9 mouse cellular contexts compared by ENCODE assay signal in genomic region chr3:68744162-68744561, GRCm38 (mm10). TPM values are rescaled to one million over a fixed set of nuclear protein-coding genes. Genes with fewer than 3 reads are reported as not detected.
DNase-seq lines count a peak whose midpoint lies in the region; ATAC-seq and TF ChIP-seq lines count a peak whose summit lies in the region.
"Had no signal": no experiment of that assay in that cellular context is flagged by ENCODE, and none has a peak within 500 bp of the region (broad histone marks: within the 10 kb centered on the region; RNA-seq: fewer than 3 reads in every experiment).

No protein-coding gene starts in this region.

- DNase-seq in forebrain, embryonic 14.5 days (ENCODE audit: low spot score): peak; percentile 82
- peak; percentile 84 for DNase-seq in lung, embryonic 14.5 days
- DNase-seq in lung, adult 2 months: no peak
- peak; percentile 53 for DNase-seq in embryo, embryonic 11 days
- peak; percentile 51 for DNase-seq in retina, postnatal 1 day
- DNase-seq in heart, embryonic 10.5 days (ENCODE audit: low spot score): no peak
- no peak for DNase-seq in heart, postnatal 25 days (ENCODE audit: low spot score)

- H3K4me1 ChIP-seq in forebrain, embryonic 14.5 days (ENCODE audit: control insufficient read depth, insufficient read depth, low read length): no peaks in the 10 kb centered on the region
- no peaks in the 10 kb centered on the region for H3K4me1 ChIP-seq in forebrain, embryonic 12.5 days
- H3K4me1 ChIP-seq in lung, embryonic 14.5 days (ENCODE audit: insufficient read depth): peaks cover 8% of the 10 kb centered on the region
- H3K4me1 ChIP-seq in lung, adult 2 months (ENCODE audit: control insufficient read depth, insufficient read depth, low read length): no peaks in the 10 kb centered on the region
- 0 out of 2 replicates have a peak, but pooled peaks cover 3% of the 10 kb centered on the region for H3K4me1 ChIP-seq in heart, embryonic 10.5 days
- H3K4me1 ChIP-seq: stomach, embryonic 15.5 days had no signal

- ATAC-seq in forebrain, embryonic 14.5 days: 0 out of 2 replicates have a peak, but pooled peaks have one; percentile 12
- no peak for ATAC-seq in forebrain, embryonic 12.5 days (ENCODE audit: low FRiP score)
- ATAC-seq in lung, embryonic 14.5 days (ENCODE audit: insufficient read depth): no peak

- H3K27ac ChIP-seq in forebrain, embryonic 14.5 days (ENCODE audit: low read depth, low read length): no peak overlapping the region
- H3K27ac ChIP-seq in forebrain, embryonic 12.5 days: no peak overlapping the region
- H3K27ac ChIP-seq in lung, embryonic 14.5 days (ENCODE audit: low read depth): no peak overlapping the region
- H3K27ac ChIP-seq in heart, embryonic 10.5 days: no peak overlapping the region
- H3K27ac ChIP-seq: stomach, embryonic 15.5 days had no signal

- H3K27me3 ChIP-seq in forebrain, embryonic 14.5 days (replicated peaks; ENCODE audit: control insufficient read depth, insufficient read depth, low read length): no peaks in the 10 kb centered on the region
- H3K27me3 ChIP-seq in forebrain, embryonic 12.5 days: no peaks in the 10 kb centered on the region
- H3K27me3 ChIP-seq in lung, embryonic 14.5 days (ENCODE audit: insufficient read depth, low read length): no peaks in the 10 kb centered on the region
- no peaks in the 10 kb centered on the region for H3K27me3 ChIP-seq in heart, embryonic 10.5 days (ENCODE audit: insufficient read depth, poor library complexity, severe bottlenecking)
- H3K27me3 ChIP-seq: stomach, embryonic 15.5 days had no signal

- 74% methylated on average over 1 of the region's 1 CpGs for WGBS in forebrain, embryonic 14.5 days
- WGBS in forebrain, embryonic 12.5 days: 82% methylated on average over 1 of the region's 1 CpGs
- WGBS in lung, embryonic 14.5 days: 71% methylated on average over 1 of the region's 1 CpGs
- 64% methylated on average over 1 of the region's 1 CpGs for WGBS in lung, adult 2 months
- 90% methylated on average over 1 of the region's 1 CpGs for WGBS in heart, embryonic 10.5 days

- intact Hi-C loops in heart, postnatal 25 days (cut with DNase I): no loop called here

- no peak for TF ChIP-seq POLR2A in lung, adult 2 months (IDR thresholded peaks at IDR 0.05; ENCODE audit: borderline replicate concordance, extremely low read depth, low read depth, low read length)

- no peak overlapping the region for H3K9ac ChIP-seq in forebrain, embryonic 14.5 days (ENCODE audit: low read length)
- no peak overlapping the region for H3K9ac ChIP-seq in forebrain, embryonic 12.5 days
- H3K9ac ChIP-seq in lung, embryonic 14.5 days: no peak overlapping the region
- H3K9ac ChIP-seq: stomach, embryonic 15.5 days had no signal

- H3K4me2 ChIP-seq in forebrain, embryonic 14.5 days (ENCODE audit: low read length): no peak overlapping the region
- no peak overlapping the region for H3K4me2 ChIP-seq in forebrain, embryonic 12.5 days
- no peak overlapping the region for H3K4me2 ChIP-seq in lung, embryonic 14.5 days
- H3K4me2 ChIP-seq: stomach, embryonic 15.5 days had no signal

- peak; percentile 59 for TF ChIP-seq CTCF in lung, embryonic 14.5 days (IDR thresholded peaks at IDR 0.05; ENCODE audit: low read depth)
- TF ChIP-seq CTCF in lung, adult 2 months (IDR thresholded peaks at IDR 0.05; ENCODE audit: insufficient read depth, low read length): no peak

- H3K36me3 ChIP-seq in forebrain, embryonic 14.5 days (ENCODE audit: control insufficient read depth, insufficient read depth, low read length): no peaks in the 10 kb centered on the region
- no peaks in the 10 kb centered on the region for H3K36me3 ChIP-seq in forebrain, embryonic 12.5 days (replicated peaks)
- no peaks in the 10 kb centered on the region for H3K36me3 ChIP-seq in lung, embryonic 14.5 days (ENCODE audit: insufficient read depth)
- H3K36me3 ChIP-seq in heart, embryonic 10.5 days: no peaks in the 10 kb centered on the region
- H3K36me3 ChIP-seq: stomach, embryonic 15.5 days had no signal

- no peaks in the 10 kb centered on the region for H3K9me3 ChIP-seq in forebrain, embryonic 14.5 days (replicated peaks; ENCODE audit: control insufficient read depth, low read length)
- no peaks in the 10 kb centered on the region for H3K9me3 ChIP-seq in forebrain, embryonic 12.5 days
- no peaks in the 10 kb centered on the region for H3K9me3 ChIP-seq in lung, embryonic 14.5 days (ENCODE audit: low read depth, low read length)
- no peaks in the 10 kb centered on the region for H3K9me3 ChIP-seq in heart, embryonic 10.5 days
- H3K9me3 ChIP-seq: stomach, embryonic 15.5 days had no signal

- H3K4me3 ChIP-seq in forebrain, embryonic 14.5 days (ENCODE audit: low read depth, low read length): no peak overlapping the region
- H3K4me3 ChIP-seq in forebrain, embryonic 12.5 days (replicated peaks): no peak overlapping the region
- no peak overlapping the region for H3K4me3 ChIP-seq in lung, embryonic 14.5 days (ENCODE audit: low read depth, low read length)
- H3K4me3 ChIP-seq in lung, adult 2 months (replicated peaks; ENCODE audit: extremely low read depth, low read depth, low read length): no peak overlapping the region
- H3K4me3 ChIP-seq in heart, embryonic 10.5 days: no peak overlapping the region
- H3K4me3 ChIP-seq: stomach, embryonic 15.5 days had no signal

RNA-seq across cellular contexts. Expression of gene Il12a, which starts 53.7 kb away (rescaled TPM):
- 0.29 TPM in 1 of 2 replicates, not detected in the other for polyA plus RNA-seq in forebrain, embryonic 14.5 days (2014; fragmentation: Nextera tagmentation; extraction: Ambion mirVana)
- polyA plus RNA-seq in forebrain, embryonic 12.5 days (2016; fragmentation: Nextera tagmentation; extraction: Ambion mirVana): 0.24 TPM in 1 of 2 replicates, not detected in the other
- polyA plus RNA-seq in lung, embryonic 14.5 days (2014; fragmentation: Nextera tagmentation; extraction: Ambion mirVana): 0.30 TPM in 1 of 2 replicates, not detected in the other
- 3.8 and 8.0 TPM in 2 replicates for polyA plus RNA-seq in lung, adult 2 months (2012; rRNA removed)
- polyA plus RNA-seq in heart, embryonic 10.5 days (2016; fragmentation: Nextera tagmentation; extraction: Ambion mirVana): 0.35 and 0.41 TPM in 2 replicates
- total RNA-seq in heart, postnatal 25 days (2021): under 1 TPM in 1 of 2 experiments, not detected in 1; 0.39 TPM

Comparison
In these comparisons a context has a peak if more than half of its experiments do, and no peak if none do; other contexts are left out.
1. DNase-seq: peak in forebrain, embryonic 14.5 days (single experiment), lung, embryonic 14.5 days (single experiment), embryo, embryonic 11 days (single experiment) and retina, postnatal 1 day (single experiment); none in lung, adult 2 months (single experiment), heart, embryonic 10.5 days (single experiment) and heart, postnatal 25 days (single experiment).